Mouse (Mus musculus): Measurements from ENCODE around the gene Cd82.

DNA sequence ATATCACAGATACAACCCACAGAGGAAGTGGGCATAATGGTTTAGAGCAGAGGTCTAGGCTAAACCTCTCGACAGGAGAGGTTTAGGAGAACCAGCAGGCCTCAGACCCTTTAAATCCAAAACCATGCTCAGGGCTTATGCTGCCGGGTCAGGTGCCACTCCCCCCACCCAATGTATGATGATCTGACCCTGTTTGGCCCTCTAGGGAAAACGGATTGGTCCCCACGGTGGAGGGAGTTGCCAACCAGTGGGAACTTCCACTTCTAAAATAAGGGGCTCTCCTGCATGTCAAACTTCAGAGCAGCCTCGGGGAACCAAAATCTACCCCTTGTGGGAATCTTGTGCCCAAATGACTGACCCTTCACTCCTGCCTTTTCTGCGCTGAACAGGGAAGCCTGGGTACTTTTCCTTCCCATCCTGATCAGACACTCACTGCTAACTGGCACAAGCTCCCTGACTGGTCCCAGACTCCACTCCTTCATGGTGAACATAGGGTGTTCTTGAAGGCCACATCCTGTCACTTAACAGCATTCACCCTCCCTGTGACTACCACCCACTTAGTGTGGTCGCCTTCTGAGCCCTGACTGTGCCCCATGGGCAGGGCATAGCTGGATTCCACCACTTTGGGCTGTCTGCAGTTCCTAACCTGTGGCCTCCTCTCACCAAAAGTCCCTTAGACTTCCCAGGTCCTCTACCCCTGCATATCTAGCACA is 3.6 kb downstream of the Cd82 start:
- TF ChIP-seq CTCF (IDR thresholded peaks at IDR 0.05; ENCODE audit: low read depth, low read length) = no peak
- no peak for TF ChIP-seq GATA2 (IDR thresholded peaks at IDR 0.05; ENCODE audit: borderline replicate concordance, low read depth, low read length)
- TF ChIP-seq TAL1 (conservative IDR thresholded peaks at IDR 0.05; ENCODE audit: low read depth, low read length) = no peak
